Mouse (Mus musculus) G1E (cell line): ENCODE measurements around the gene Slc9a9. TPM values are rescaled to one million over a fixed set of nuclear protein-coding genes. Genes with fewer than 3 reads are reported as not detected.

Experiments
- ATAC-seq: 2 replicates; pipeline ENCODE4 v1.8.0; 2016; ENCODE audit warnings: mild to moderate bottlenecking; ENCODE audit not compliant: insufficient number of reproducible peaks, poor library complexity, low FRiP score, severe bottlenecking; ENCODE audit errors: extremely low read depth
- DNase-seq: peaks from one replicate; pipeline ENCODE4 v3.0.0; 2012; ENCODE audit warnings: low spot score
- H3K27me3 ChIP-seq: 2 replicates; pipeline ENCODE4 v1.6.1; 2012; ENCODE audit warnings: mild to moderate bottlenecking, low read length, inconsistent platforms; ENCODE audit not compliant: insufficient read depth
- H3K36me3 ChIP-seq: replicated peaks from 2 replicates; pipeline ENCODE3; 2012; ENCODE audit warnings: mild to moderate bottlenecking, inconsistent platforms
- H3K4me1 ChIP-seq: 2 replicates; pipeline ENCODE4 v1.6.1; 2012; ENCODE audit warnings: low read depth, low read length, inconsistent platforms, mixed read lengths; ENCODE audit not compliant: insufficient read depth
- H3K4me3 ChIP-seq: 2 replicates; pipeline ENCODE4 v1.5.1; 2012; ENCODE audit warnings: low read depth, mild to moderate bottlenecking, inconsistent platforms, low read length, moderate library complexity, mixed read lengths
- H3K9me3 ChIP-seq: replicated peaks from 2 replicates; pipeline ENCODE4 v1.6.1; 2012; ENCODE audit warnings: inconsistent platforms
- CTCF ChIP-seq: IDR thresholded peaks from 2 replicates; pipeline ENCODE4 v1.5.1; 2012; ENCODE audit warnings: low read depth, low read length, inconsistent platforms, mixed read lengths
- GATA1 ChIP-seq: IDR thresholded peaks from 2 replicates; pipeline ENCODE4 v1.6.1; 2012; ENCODE audit warnings: borderline replicate concordance, low read length, inconsistent platforms, mixed read lengths
- GATA2 ChIP-seq: IDR thresholded peaks from 2 replicates; pipeline ENCODE4 v1.6.1; 2012; ENCODE audit warnings: low read depth, low read length, inconsistent platforms, borderline replicate concordance
- POLR2AphosphoS5 ChIP-seq: IDR thresholded peaks from 2 replicates; pipeline ENCODE4 v1.6.1; 2012; ENCODE audit warnings: low read depth, low read length, inconsistent platforms; ENCODE audit not compliant: insufficient replicate concordance
- TAL1 ChIP-seq: conservative IDR thresholded peaks from 2 replicates; pipeline ENCODE4 v1.6.1; 2012; ENCODE audit warnings: low read depth, low read length, inconsistent platforms, mixed read lengths
- polyA plus RNA-seq: library from polyadenylated mRNA; stranded (reverse); fragments of >175 nt; gene quantifications from 2 replicates; pipeline ENCODE4 v1.2.3, GENCODE M21; 2012
- total RNA-seq, 2 experiments: library from RNA; stranded (forward) in 1 of 2; stranded (reverse) in 1 of 2; fragments of 200-1000 nt in 1 of 2; fragments of >200 nt in 1 of 2; fragmentation: Nextera tagmentation in 1 of 2; gene quantifications; 2 replicates each; pipeline ENCODE4 v1.2.3; 2014 to 2017

The Slc9a9 gene
- total and polyA plus RNA-seq, 3 experiments = 0.11 TPM; not detected in 2

DNA sequence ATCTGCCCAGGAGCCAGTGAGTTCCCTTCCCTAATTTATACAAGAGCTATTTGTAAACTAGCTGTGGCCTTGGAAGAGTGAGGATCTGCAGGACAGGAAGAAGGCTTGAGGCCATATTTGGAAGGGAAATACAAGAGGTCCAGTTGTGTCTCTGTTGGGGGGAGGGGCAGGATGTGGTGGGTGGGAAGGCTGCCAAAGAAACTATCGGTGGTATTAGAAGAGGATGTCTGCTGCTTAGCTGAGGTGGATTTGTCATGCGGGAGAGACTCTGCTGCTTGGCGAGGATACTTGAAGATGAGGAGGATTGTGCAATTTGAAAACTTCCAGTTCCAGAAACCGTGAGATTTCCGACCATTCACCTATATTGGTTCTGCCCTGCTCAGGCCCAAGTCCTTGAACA lies 524.4 kb downstream of the Slc9a9 start:
- H3K9me3 ChIP-seq = peaks cover 52% of the 10 kb centered on the region
- no peaks in the 10 kb centered on the region for H3K4me1 ChIP-seq
- no peak for TF ChIP-seq GATA1
- TF ChIP-seq POLR2AphosphoS5 = no peak
- TF ChIP-seq CTCF = no peak
- no peak for TF ChIP-seq GATA2
- TF ChIP-seq TAL1 = no peak
- H3K4me3 ChIP-seq = no peak overlapping the region
- ATAC-seq (no peak), DNase-seq (no peak)
- no peaks in the 10 kb centered on the region for H3K36me3 ChIP-seq
- H3K27me3 ChIP-seq = no peaks in the 10 kb centered on the region

DNA sequence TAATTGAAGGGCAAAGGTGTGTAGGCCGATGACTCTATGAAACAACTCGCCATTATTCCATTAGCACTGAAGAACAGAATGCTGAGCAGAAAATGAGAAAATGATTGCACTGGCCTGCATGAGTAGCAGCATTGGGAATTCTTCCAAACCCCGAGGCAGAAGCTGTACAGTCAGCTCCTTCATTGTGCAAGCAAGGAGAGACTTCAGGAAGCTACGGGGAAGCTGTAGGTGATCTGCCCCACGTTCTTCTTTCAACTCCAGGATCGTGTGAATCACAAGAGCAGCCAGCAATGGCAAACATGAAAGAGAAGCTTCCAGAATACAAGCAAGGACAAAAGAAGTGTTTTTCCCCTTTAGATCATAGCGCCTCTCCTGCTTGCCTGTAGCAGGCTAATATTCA lies 538.0 kb downstream of the Slc9a9 start:
- no peak for TF ChIP-seq GATA1
- TF ChIP-seq POLR2AphosphoS5 = no peak
- TF ChIP-seq TAL1 = no peak
- no peak for TF ChIP-seq GATA2
- no peak for TF ChIP-seq CTCF
- ATAC-seq = no peak
- Histone ChIP-seq H3K4me3 (no peak overlapping the region), H3K4me1 (no peaks in the 10 kb centered on the region), H3K36me3 (no peaks in the 10 kb centered on the region), H3K9me3 (peaks cover 48% of the 10 kb centered on the region), H3K27me3 (no peaks in the 10 kb centered on the region)
- DNase-seq = no peak

DNA sequence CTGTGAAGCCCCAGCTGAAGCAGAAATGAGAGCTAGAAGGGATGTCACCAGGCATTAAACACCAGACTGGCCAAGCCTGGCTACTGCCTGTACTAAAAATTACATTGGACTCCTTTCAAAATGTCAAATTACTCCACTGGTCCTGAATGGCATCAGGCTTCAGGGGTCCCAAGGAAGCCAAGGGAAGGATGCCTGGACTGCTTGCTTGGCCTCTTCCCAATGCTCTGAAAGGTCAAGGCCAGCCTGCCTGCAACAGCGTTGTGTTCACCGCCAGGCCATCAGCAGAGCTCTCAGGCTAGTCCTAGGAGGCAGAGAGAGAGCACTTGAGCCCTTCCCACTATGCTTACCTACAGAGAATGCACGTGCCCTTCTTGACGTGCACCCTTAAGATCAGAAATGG lies 539.0 kb downstream of the Slc9a9 start:
- Histone ChIP-seq H3K4me1 (no peaks in the 10 kb centered on the region), H3K4me3 (no peak overlapping the region), H3K36me3 (no peaks in the 10 kb centered on the region), H3K27me3 (no peaks in the 10 kb centered on the region), H3K9me3 (peaks cover 54% of the 10 kb centered on the region)
- no peak for DNase-seq
- TF ChIP-seq GATA1 (no peak), TAL1 (no peak), POLR2AphosphoS5 (no peak)
- ATAC-seq = no peak

DNA sequence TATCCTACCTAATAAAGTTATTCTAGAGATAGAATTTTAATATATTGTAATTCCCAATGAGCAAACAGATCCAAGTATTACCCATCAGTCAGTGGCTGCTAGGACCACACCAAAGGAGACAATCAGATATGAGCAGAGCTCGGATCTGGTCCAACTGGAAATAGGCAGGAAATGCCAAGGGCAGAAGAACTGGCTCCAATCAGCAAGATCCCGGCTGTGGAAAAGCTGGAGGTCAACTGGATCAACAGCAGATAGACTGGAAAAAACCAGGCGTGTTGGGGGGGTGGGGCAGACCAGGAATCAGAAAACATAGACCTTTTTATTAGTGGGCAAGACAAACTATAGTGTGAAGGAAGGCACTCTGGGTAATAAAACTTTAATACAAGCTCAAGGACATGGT lies 550.3 kb downstream of the Slc9a9 start:
- no peak for ATAC-seq
- Histone ChIP-seq H3K27me3 (no peaks in the 10 kb centered on the region), H3K4me1 (no peaks in the 10 kb centered on the region), H3K36me3 (no peaks in the 10 kb centered on the region), H3K4me3 (no peak overlapping the region), H3K9me3 (peaks cover 42% of the 10 kb centered on the region)
- no peak for DNase-seq
- TF ChIP-seq CTCF (no peak), GATA1 (no peak), POLR2AphosphoS5 (no peak), GATA2 (no peak), TAL1 (no peak)

DNA sequence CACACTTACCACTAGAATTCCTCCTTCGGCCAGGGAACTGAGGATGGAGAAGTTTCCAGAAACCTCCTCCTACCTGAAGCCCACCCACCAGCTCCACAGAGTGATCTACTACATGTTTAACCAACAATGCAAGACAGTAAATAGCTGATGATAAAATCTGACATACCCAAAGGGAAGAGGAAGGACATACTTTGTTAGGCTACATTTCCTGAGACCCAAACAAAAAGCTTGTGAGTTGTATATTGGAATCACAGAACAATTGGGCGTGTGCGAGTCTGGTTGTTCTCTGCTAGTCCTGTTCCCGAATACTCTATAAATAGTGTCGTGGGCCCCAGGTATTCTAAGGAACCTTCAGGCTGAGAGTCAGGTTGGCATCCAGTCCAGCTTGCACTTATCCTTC lies 551.6 kb downstream of the Slc9a9 start:
- Histone ChIP-seq H3K9me3 (peaks cover 45% of the 10 kb centered on the region), H3K36me3 (no peaks in the 10 kb centered on the region), H3K27me3 (no peaks in the 10 kb centered on the region), H3K4me1 (no peaks in the 10 kb centered on the region), H3K4me3 (no peak overlapping the region)
- DNase-seq (no peak), ATAC-seq (no peak)
- no peak for TF ChIP-seq POLR2AphosphoS5

DNA sequence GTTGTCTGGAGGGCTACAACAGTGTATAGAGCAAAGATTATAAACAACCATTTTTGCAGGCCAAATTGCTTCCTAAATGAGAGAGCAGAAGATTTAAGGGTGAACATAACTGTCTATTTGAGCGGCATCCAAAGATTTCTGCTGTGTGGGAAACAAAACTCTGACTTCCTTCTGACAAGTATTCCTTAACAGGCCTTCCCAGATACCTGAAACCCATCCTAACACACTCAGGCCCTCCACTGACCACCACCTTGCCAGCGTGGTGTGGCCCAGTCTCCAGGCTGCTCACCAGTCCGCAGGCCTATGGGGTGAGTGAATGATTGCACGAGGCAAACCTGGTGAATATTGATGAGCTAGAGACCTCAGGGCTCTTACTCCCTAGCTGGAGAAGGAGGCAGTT lies 557.3 kb downstream of the Slc9a9 start:
- Histone ChIP-seq H3K4me1 (no peaks in the 10 kb centered on the region), H3K4me3 (no peak overlapping the region), H3K27me3 (no peaks in the 10 kb centered on the region), H3K9me3 (peaks cover 57% of the 10 kb centered on the region), H3K36me3 (no peaks in the 10 kb centered on the region)
- no peak for TF ChIP-seq TAL1
- no peak for DNase-seq
- ATAC-seq = no peak

DNA sequence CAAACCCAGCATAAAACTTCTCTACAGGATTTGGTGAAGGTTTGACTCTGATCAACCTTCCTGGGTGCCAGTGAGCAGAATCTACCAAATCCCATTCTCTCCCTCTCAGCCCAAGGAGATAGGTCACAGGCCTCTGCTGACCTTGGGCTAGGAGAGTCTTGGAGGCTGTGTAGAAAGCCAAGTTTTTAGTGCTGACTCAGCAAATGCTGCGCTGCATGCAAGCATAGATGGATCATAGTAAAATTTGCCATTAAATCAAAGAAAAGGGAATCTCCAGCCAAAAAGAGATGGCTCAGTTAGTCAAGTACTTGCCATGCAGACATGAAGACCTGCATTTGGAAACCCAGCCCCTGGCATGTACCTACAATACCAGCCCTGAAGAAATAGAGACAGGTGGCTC lies 558.4 kb downstream of the Slc9a9 start:
- no peak for DNase-seq
- TF ChIP-seq GATA2 (no peak), TAL1 (no peak), CTCF (no peak), GATA1 (no peak), POLR2AphosphoS5 (no peak)
- no peak for ATAC-seq
- H3K4me3 ChIP-seq = no peak overlapping the region
- no peaks in the 10 kb centered on the region for H3K27me3 ChIP-seq
- H3K9me3 ChIP-seq = peaks cover 51% of the 10 kb centered on the region
- no peaks in the 10 kb centered on the region for H3K36me3 ChIP-seq
- H3K4me1 ChIP-seq = no peaks in the 10 kb centered on the region
